26 mouse cellular contexts compared by ENCODE assay signal in the genomic region with DNA sequence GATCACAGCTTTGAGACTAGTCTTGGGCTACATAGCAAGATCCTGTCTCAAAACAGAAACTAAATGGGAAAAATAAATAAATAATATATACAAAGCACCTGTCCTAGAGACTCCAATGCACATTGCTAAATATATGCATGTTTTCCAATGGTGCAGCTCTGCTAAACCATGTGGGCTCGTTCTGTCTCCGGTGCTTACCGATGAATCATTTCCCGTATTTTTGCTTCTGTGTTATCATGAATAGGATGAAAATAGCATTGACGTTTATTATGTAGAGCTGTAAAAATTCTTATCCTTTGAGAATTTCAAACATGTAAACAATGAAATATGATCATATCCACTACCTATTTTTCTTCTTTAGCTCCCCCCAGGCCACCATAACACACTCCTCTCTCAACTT. TPM values are rescaled to one million over a fixed set of nuclear protein-coding genes. Genes with fewer than 3 reads are reported as not detected.
DNase-seq lines count a peak whose midpoint lies in the region; ATAC-seq and TF ChIP-seq lines count a peak whose summit lies in the region.
"Had no signal": no experiment of that assay in that cellular context is flagged by ENCODE, and none has a peak within 500 bp of the region (broad histone marks: within the 10 kb centered on the region; RNA-seq: fewer than 3 reads in every experiment).

No protein-coding gene starts in this region.

- H3K9ac ChIP-seq in heart, embryonic 16.5 days (ENCODE audit: low read length) = no peak overlapping the region
- H3K9ac ChIP-seq in lung, postnatal 0 days (replicated peaks; ENCODE audit: low read depth) = no peak overlapping the region
- H3K9ac ChIP-seq in intestine, embryonic 15.5 days = no peak overlapping the region
- H3K9ac ChIP-seq: embryonic facial prominence, embryonic 13.5 days; embryonic facial prominence, embryonic 15.5 days; forebrain, embryonic 12.5 days had no signal

- no peak overlapping the region for H3K4me2 ChIP-seq in heart, embryonic 16.5 days (ENCODE audit: low read depth, low read length)
- no peak overlapping the region for H3K4me2 ChIP-seq in lung, postnatal 0 days (replicated peaks; ENCODE audit: low read depth, low read length)
- H3K4me2 ChIP-seq in myocyte (ENCODE audit: low read depth) = peak overlapping the region; percentile 1
- no peak overlapping the region for H3K4me2 ChIP-seq in intestine, embryonic 15.5 days (replicated peaks)
- H3K4me2 ChIP-seq: embryonic facial prominence, embryonic 13.5 days; embryonic facial prominence, embryonic 15.5 days; forebrain, embryonic 12.5 days had no signal

- TF ChIP-seq EP300 in lung, postnatal 0 days (IDR thresholded peaks at IDR 0.05) = peak; percentile 61

- H3K27me3 ChIP-seq in heart, embryonic 16.5 days (ENCODE audit: control insufficient read depth, insufficient read depth, low read length) = no peaks in the 10 kb centered on the region
- H3K27me3 ChIP-seq in lung, postnatal 0 days (replicated peaks; ENCODE audit: insufficient read depth, low read length) = no peaks in the 10 kb centered on the region
- H3K27me3 ChIP-seq in myocyte (ENCODE audit: control insufficient read depth, insufficient read depth, insufficient read length) = no peaks in the 10 kb centered on the region
- H3K27me3 ChIP-seq in intestine, embryonic 15.5 days (replicated peaks) = no peaks in the 10 kb centered on the region
- H3K27me3 ChIP-seq: embryonic facial prominence, embryonic 13.5 days; embryonic facial prominence, embryonic 15.5 days; forebrain, embryonic 12.5 days had no signal

- H3K27ac ChIP-seq in heart, embryonic 16.5 days (ENCODE audit: low read length) = peak overlapping the region; percentile 27; the same call in 1 of the 2 replicates
- no peak overlapping the region for H3K27ac ChIP-seq in lung, postnatal 0 days (ENCODE audit: low read length)
- H3K27ac ChIP-seq in intestine, embryonic 15.5 days = no peak overlapping the region
- H3K27ac ChIP-seq: embryonic facial prominence, embryonic 13.5 days; embryonic facial prominence, embryonic 15.5 days; forebrain, embryonic 10.5 days; forebrain, embryonic 12.5 days had no signal

- ATAC-seq in heart, embryonic 16.5 days (replicated peaks; ENCODE audit: extremely low read depth, insufficient read depth, low FRiP score) = no peak
- no peak for ATAC-seq in lung, postnatal 0 days
- ATAC-seq in intestine, embryonic 15.5 days = no peak
- ATAC-seq: forebrain, embryonic 14.5 days; forebrain, embryonic 16.5 days had no signal

- H3K79me2 ChIP-seq in myocyte (ENCODE audit: control insufficient read depth, insufficient read depth) = no peaks in the 10 kb centered on the region

- H3ac ChIP-seq in myocyte (ENCODE audit: control insufficient read depth, insufficient read length) = no peak overlapping the region

- no peak overlapping the region for H3K4me3 ChIP-seq in heart, embryonic 16.5 days (ENCODE audit: low read length)
- no peak overlapping the region for H3K4me3 ChIP-seq in lung, postnatal 0 days (ENCODE audit: low read depth, low read length)
- no peak overlapping the region for H3K4me3 ChIP-seq in myocyte
- no peak overlapping the region for H3K4me3 ChIP-seq in intestine, embryonic 15.5 days (replicated peaks)
- H3K4me3 ChIP-seq: embryonic facial prominence, embryonic 13.5 days; embryonic facial prominence, embryonic 15.5 days; erythroblast, embryonic 14.5 days; forebrain, embryonic 10.5 days; forebrain, embryonic 12.5 days had no signal

- peaks cover 5% of the 10 kb centered on the region; the same call in 1 of the 2 replicates for H3K9me3 ChIP-seq in heart, embryonic 16.5 days (replicated peaks; ENCODE audit: control insufficient read depth, low read length)
- H3K9me3 ChIP-seq in lung, postnatal 0 days (ENCODE audit: low read length) = no peaks in the 10 kb centered on the region
- no peaks in the 10 kb centered on the region for H3K9me3 ChIP-seq in intestine, embryonic 15.5 days
- H3K9me3 ChIP-seq: embryonic facial prominence, embryonic 13.5 days; embryonic facial prominence, embryonic 15.5 days; forebrain, embryonic 10.5 days; forebrain, embryonic 12.5 days had no signal

- TF ChIP-seq POLR2A in myocyte (IDR thresholded peaks at IDR 0.05; ENCODE audit: insufficient read length, low read depth) = no peak

- WGBS in heart, embryonic 16.5 days = 66% methylated on average over 5 of the region's 5 CpGs
- WGBS in lung, postnatal 0 days = 54% methylated on average over 5 of the region's 5 CpGs
- WGBS in intestine, embryonic 15.5 days = 77% methylated on average over 5 of the region's 5 CpGs

- DNase-seq in heart, postnatal 14 days = no peak
- no peak for DNase-seq in lung, postnatal 0 days (ENCODE audit: low spot score)
- DNase-seq in lung, postnatal 4 days = no peak
- peak; percentile 70 for DNase-seq in 416B (ENCODE audit: low read depth)
- no peak for DNase-seq in frontal cortex, postnatal 14 days (ENCODE audit: low spot score in 2 of 2)
- DNase-seq: adrenal gland, adult 2 months; adrenal gland, postnatal 10 days; adrenal gland, postnatal 25 days; cerebellum, adult 11-12 months; cerebellum, adult 2 months; cerebellum, adult 9-10 months; cerebellum, postnatal 10 days; cerebellum, postnatal 36 days; embryo, embryonic 11 days had no signal

- H3K4me1 ChIP-seq in heart, embryonic 16.5 days (ENCODE audit: control insufficient read depth, insufficient read depth, low read length) = peaks cover 14% of the 10 kb centered on the region
- 0 out of 2 replicates have a peak, but pooled peaks cover 2% of the 10 kb centered on the region for H3K4me1 ChIP-seq in lung, postnatal 0 days (ENCODE audit: insufficient read depth, low read depth, low read length)
- peaks cover 4% of the 10 kb centered on the region; the same call in 1 of the 2 replicates for H3K4me1 ChIP-seq in intestine, embryonic 15.5 days (replicated peaks)
- H3K4me1 ChIP-seq: embryonic facial prominence, embryonic 13.5 days; embryonic facial prominence, embryonic 15.5 days had no signal

- intact Hi-C loops in heart, postnatal 14 days (cut with DNase I) = no loop called here

- TF ChIP-seq CTCF in lung, postnatal 0 days (IDR thresholded peaks at IDR 0.05) = no peak

- H3K36me3 ChIP-seq in heart, embryonic 16.5 days (ENCODE audit: control insufficient read depth, insufficient read depth) = no peaks in the 10 kb centered on the region
- H3K36me3 ChIP-seq in lung, postnatal 0 days (ENCODE audit: insufficient read depth, low read length) = no peaks in the 10 kb centered on the region
- H3K36me3 ChIP-seq in myocyte (ENCODE audit: control insufficient read depth, insufficient read depth) = no peaks in the 10 kb centered on the region
- H3K36me3 ChIP-seq in intestine, embryonic 15.5 days = no peaks in the 10 kb centered on the region
- H3K36me3 ChIP-seq: embryonic facial prominence, embryonic 13.5 days; embryonic facial prominence, embryonic 15.5 days; forebrain, embryonic 10.5 days; forebrain, embryonic 12.5 days had no signal

TF ChIP-seq in myocyte, 11 proteins besides CTCF, POLR2A, EP300 and RAD21:
- no peak for TF ChIP-seq CEBPB (IDR thresholded peaks at IDR 0.05; ENCODE audit: insufficient read depth, poor library complexity, severe bottlenecking)
- TF ChIP-seq MYOD1 (IDR thresholded peaks at IDR 0.05; ENCODE audit: control insufficient read depth in 1 of 3, insufficient read length in 2 of 3, low read depth in 2 of 3) = no peak
- no peak for TF ChIP-seq TCF3 (IDR thresholded peaks at IDR 0.05; ENCODE audit: insufficient read length, low read depth)
- no peak for TF ChIP-seq TCF12 (IDR thresholded peaks at IDR 0.05; ENCODE audit: insufficient read depth, poor library complexity, severe bottlenecking)
- TF ChIP-seq SRF (IDR thresholded peaks at IDR 0.05; ENCODE audit: control insufficient read depth, insufficient read length, low read depth) = no peak
- no peak for TF ChIP-seq MAX (IDR thresholded peaks at IDR 0.05; ENCODE audit: low read depth)

RNA-seq across cellular contexts. Expression of a gene that starts 20.3 kb away (rescaled TPM):
- polyA plus RNA-seq in heart, embryonic 16.5 days (2015; fragmentation: Nextera tagmentation; extraction: Ambion mirVana) = 9.5 and 13.8 TPM in 2 replicates
- 10 to 100 TPM; 17.7 to 23.1 TPM for total RNA-seq in heart, postnatal 14 days (2021)
- 34.2 and 63.1 TPM in 2 replicates for polyA plus RNA-seq in lung, postnatal 0 days (2015; fragmentation: Nextera tagmentation; extraction: Ambion mirVana)
- polyA plus RNA-seq in myocyte (2012; fragmentation: generic; extraction: Trizol) = 15.8 TPM
- polyA plus RNA-seq in intestine, embryonic 15.5 days (2015; fragmentation: Nextera tagmentation; extraction: Ambion mirVana) = 46.6 and 52.3 TPM in 2 replicates

RNA-seq across cellular contexts. Expression of a gene that starts 58.4 kb away (rescaled TPM):
- polyA plus RNA-seq in heart, embryonic 16.5 days (2015; fragmentation: Nextera tagmentation; extraction: Ambion mirVana) = 0.29 TPM in 1 of 2 replicates, not detected in the other
- not detected for total RNA-seq in heart, postnatal 14 days (2021)
- 0.11 and 0.13 TPM in 2 replicates for polyA plus RNA-seq in lung, postnatal 0 days (2015; fragmentation: Nextera tagmentation; extraction: Ambion mirVana)
- not detected for polyA plus RNA-seq in myocyte (2012; fragmentation: generic; extraction: Trizol)
- polyA plus RNA-seq in intestine, embryonic 15.5 days (2015; fragmentation: Nextera tagmentation; extraction: Ambion mirVana) = 0.86 and 0.88 TPM in 2 replicates
- total RNA-seq: common myeloid progenitor, adult 5-6 weeks had no signal
- polyA plus RNA-seq: cerebellum, adult 2 months; embryonic facial prominence, embryonic 11.5 days; embryonic facial prominence, embryonic 13.5 days; erythroblast, embryonic 14.5 days; forebrain, embryonic 10.5 days; forebrain, embryonic 14.5 days; forebrain, embryonic 16.5 days had no signal
